Mouse (Mus musculus) left cerebral cortex, adult 6 months (tissue): ENCODE results near the gene Pcdh10. TPM values are rescaled to one million over a fixed set of nuclear protein-coding genes. Genes with fewer than 3 reads are reported as not detected.

Experiments used
- long read RNA-seq, 2 experiments: library from polyadenylated mRNA; unstranded; transcript quantifications; one replicate each; pipeline ENCODE4 v2.0.0; 2019 to 2020
- polyA plus RNA-seq: library from polyadenylated mRNA; unstranded; fragments of <200 nt; fragmentation: Nextera tagmentation; gene quantifications from 2 replicates; pipeline ENCODE4 v1.2.3, GENCODE M21; 2021

Pcdh10 gene
- polyA plus RNA-seq, result 11.3 and 14.2 TPM in 2 replicates
- long read RNA-seq, experiment 1, full-length matches to known transcripts, result 52 of 89 reads
- long read RNA-seq, experiment 1, partial matches to known transcripts, result 9 of 89 reads
- long read RNA-seq, experiment 1, other reads (novel, unspliced or antisense), result 28 of 89 reads
- long read RNA-seq, experiment 2, full-length matches to known transcripts, result 25 of 64 reads
- long read RNA-seq, experiment 2, partial matches to known transcripts, result 10 of 64 reads
- long read RNA-seq, experiment 2, other reads (novel, unspliced or antisense), result 29 of 64 reads

DNA sequence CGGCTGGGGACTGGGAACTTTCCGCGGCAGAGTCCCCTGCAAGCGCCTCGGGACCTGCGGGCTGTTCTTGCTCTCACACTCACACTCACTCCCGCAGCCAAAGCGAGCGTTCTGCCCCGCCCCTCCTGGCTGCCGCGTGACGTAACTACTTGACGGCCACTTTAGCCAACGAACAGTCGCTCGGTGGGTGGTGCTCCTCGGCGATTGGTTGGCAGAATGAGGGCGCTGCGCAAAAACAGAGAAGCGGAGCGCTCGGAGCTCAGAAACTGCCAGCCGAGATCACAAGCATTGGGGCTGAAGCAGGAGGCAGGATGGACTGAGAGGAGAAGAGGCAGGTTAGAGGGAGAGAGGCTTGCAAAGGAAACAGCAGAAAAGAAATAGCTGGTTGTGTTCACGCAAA lies at the start of gene Pcdh10:
Gene Pcdh10, plus strand, starts transcription at position 254 of the 400 bp plus-strand sequence.

